Mouse (Mus musculus): ENCODE results near the gene Adrb1.

DNA sequence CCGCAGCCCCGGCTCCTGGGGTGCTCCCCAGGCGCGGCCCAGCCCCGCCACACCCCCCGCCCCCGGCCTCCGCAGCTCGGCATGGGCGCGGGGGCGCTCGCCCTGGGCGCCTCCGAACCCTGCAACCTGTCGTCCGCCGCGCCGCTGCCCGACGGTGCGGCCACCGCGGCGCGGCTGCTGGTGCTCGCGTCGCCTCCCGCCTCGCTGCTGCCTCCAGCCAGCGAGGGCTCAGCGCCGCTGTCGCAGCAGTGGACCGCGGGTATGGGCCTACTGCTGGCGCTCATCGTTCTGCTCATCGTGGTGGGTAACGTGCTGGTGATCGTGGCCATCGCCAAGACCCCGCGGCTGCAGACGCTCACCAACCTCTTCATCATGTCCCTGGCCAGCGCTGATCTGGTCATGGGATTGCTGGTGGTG is 300 bp downstream of the Adrb1 start:
- no peak for TF ChIP-seq CTCF (IDR thresholded peaks at IDR 0.05; ENCODE audit: borderline replicate concordance, extremely low read depth, insufficient read depth, insufficient read length)
- TF ChIP-seq POLR2A (IDR thresholded peaks at IDR 0.05; ENCODE audit: borderline replicate concordance, extremely low read depth, insufficient read depth, insufficient read length, poor library complexity, severe bottlenecking) = no peak

All from brain, embryonic 14.5 days (tissue).